Mouse (Mus musculus): ENCODE measurements around the gene Slc6a12. TPM values are rescaled to one million over a fixed set of nuclear protein-coding genes. Genes with fewer than 3 reads are reported as not detected.

Gene Slc6a12
- polyA plus RNA-seq, 1 experiment = 1.5 TPM

GRCm38 (mm10) chr6:121346428-121346827, 3.6 kb downstream of the Slc6a12 start:
- DNase-seq (ENCODE audit: low read depth) = no peak
- TF ChIP-seq CTCF (IDR thresholded peaks at IDR 0.05; ENCODE audit: borderline replicate concordance, extremely low read depth, insufficient read depth, insufficient read length) = no peak
- no peak for TF ChIP-seq POLR2A (IDR thresholded peaks at IDR 0.05; ENCODE audit: borderline replicate concordance, extremely low read depth, insufficient read depth, insufficient read length, poor library complexity, severe bottlenecking)

- TF ChIP-seq POLR2A (IDR thresholded peaks at IDR 0.05; ENCODE audit: borderline replicate concordance, extremely low read depth, insufficient read depth, insufficient read length, poor library complexity, severe bottlenecking) (no peak), CTCF (IDR thresholded peaks at IDR 0.05; ENCODE audit: borderline replicate concordance, extremely low read depth, insufficient read depth, insufficient read length) (no peak)
- DNase-seq (ENCODE audit: low read depth) = no peak
These were observed 9.4 kb downstream of the Slc6a12 start for GRCm38 (mm10) chr6:121352276-121352675.

GRCm38 (mm10) chr6:121356041-121356440, 13.2 kb downstream of the Slc6a12 start:
- no peak for TF ChIP-seq CTCF (IDR thresholded peaks at IDR 0.05; ENCODE audit: borderline replicate concordance, extremely low read depth, insufficient read depth, insufficient read length)
- TF ChIP-seq POLR2A (IDR thresholded peaks at IDR 0.05; ENCODE audit: borderline replicate concordance, extremely low read depth, insufficient read depth, insufficient read length, poor library complexity, severe bottlenecking) = no peak
- DNase-seq (ENCODE audit: low read depth) = no peak

GRCm38 (mm10) chr6:121357232-121357631, 14.4 kb downstream of the Slc6a12 start:
- TF ChIP-seq CTCF (IDR thresholded peaks at IDR 0.05; ENCODE audit: borderline replicate concordance, extremely low read depth, insufficient read depth, insufficient read length) (no peak), POLR2A (IDR thresholded peaks at IDR 0.05; ENCODE audit: borderline replicate concordance, extremely low read depth, insufficient read depth, insufficient read length, poor library complexity, severe bottlenecking) (no peak)
- no peak for DNase-seq (ENCODE audit: low read depth)

- TF ChIP-seq CTCF (IDR thresholded peaks at IDR 0.05; ENCODE audit: borderline replicate concordance, extremely low read depth, insufficient read depth, insufficient read length) (no peak), POLR2A (IDR thresholded peaks at IDR 0.05; ENCODE audit: borderline replicate concordance, extremely low read depth, insufficient read depth, insufficient read length, poor library complexity, severe bottlenecking) (no peak)
- DNase-seq (ENCODE audit: low read depth) = no peak
These were observed 20.2 kb downstream of the Slc6a12 start for GRCm38 (mm10) chr6:121363061-121363460.

GRCm38 (mm10) chr6:121363956-121364355, 21.1 kb downstream of the Slc6a12 start:
- TF ChIP-seq CTCF (IDR thresholded peaks at IDR 0.05; ENCODE audit: borderline replicate concordance, extremely low read depth, insufficient read depth, insufficient read length) (no peak), POLR2A (IDR thresholded peaks at IDR 0.05; ENCODE audit: borderline replicate concordance, extremely low read depth, insufficient read depth, insufficient read length, poor library complexity, severe bottlenecking) (no peak)
- peak; percentile 35 for DNase-seq (ENCODE audit: low read depth)

GRCm38 (mm10) chr6:121366537-121366936, 23.7 kb downstream of the Slc6a12 start:
- peak; percentile 29 for DNase-seq (ENCODE audit: low read depth)
- peak; percentile 55; the same call in 1 of the 2 replicates for TF ChIP-seq CTCF (IDR thresholded peaks at IDR 0.05; ENCODE audit: borderline replicate concordance, extremely low read depth, insufficient read depth, insufficient read length)

- no peak for TF ChIP-seq POLR2A (IDR thresholded peaks at IDR 0.05; ENCODE audit: borderline replicate concordance, extremely low read depth, insufficient read depth, insufficient read length, poor library complexity, severe bottlenecking)
- no peak for TF ChIP-seq CTCF (IDR thresholded peaks at IDR 0.05; ENCODE audit: borderline replicate concordance, extremely low read depth, insufficient read depth, insufficient read length)
- DNase-seq (ENCODE audit: low read depth) = no peak
These were observed 24.2 kb downstream of the Slc6a12 start for GRCm38 (mm10) chr6:121367099-121367498.

GRCm38 (mm10) chr6:121371197-121371980, 28.5 kb downstream of the Slc6a12 start:
- TF ChIP-seq POLR2A (IDR thresholded peaks at IDR 0.05; ENCODE audit: borderline replicate concordance, extremely low read depth, insufficient read depth, insufficient read length, poor library complexity, severe bottlenecking) (no peak), CTCF (IDR thresholded peaks at IDR 0.05; ENCODE audit: borderline replicate concordance, extremely low read depth, insufficient read depth, insufficient read length) (no peak)
- DNase-seq (ENCODE audit: low read depth) = no peak

GRCm38 (mm10) chr6:121376159-121376558, 33.3 kb downstream of the Slc6a12 start:
- no peak for TF ChIP-seq POLR2A (IDR thresholded peaks at IDR 0.05; ENCODE audit: borderline replicate concordance, extremely low read depth, insufficient read depth, insufficient read length, poor library complexity, severe bottlenecking)
- no peak for TF ChIP-seq CTCF (IDR thresholded peaks at IDR 0.05; ENCODE audit: borderline replicate concordance, extremely low read depth, insufficient read depth, insufficient read length)
- no peak for DNase-seq (ENCODE audit: low read depth)

- no peak for TF ChIP-seq CTCF (IDR thresholded peaks at IDR 0.05; ENCODE audit: borderline replicate concordance, extremely low read depth, insufficient read depth, insufficient read length)
- TF ChIP-seq POLR2A (IDR thresholded peaks at IDR 0.05; ENCODE audit: borderline replicate concordance, extremely low read depth, insufficient read depth, insufficient read length, poor library complexity, severe bottlenecking) = no peak
- DNase-seq (ENCODE audit: low read depth) = no peak
These were observed 35.4 kb downstream of the Slc6a12 start for GRCm38 (mm10) chr6:121378256-121378655.

GRCm38 (mm10) chr6:121380576-121380975, 37.7 kb downstream of the Slc6a12 start:
- TF ChIP-seq POLR2A (IDR thresholded peaks at IDR 0.05; ENCODE audit: borderline replicate concordance, extremely low read depth, insufficient read depth, insufficient read length, poor library complexity, severe bottlenecking) = no peak
- TF ChIP-seq CTCF (IDR thresholded peaks at IDR 0.05; ENCODE audit: borderline replicate concordance, extremely low read depth, insufficient read depth, insufficient read length) = no peak
- DNase-seq (ENCODE audit: low read depth) = no peak

Data from brain, embryonic 14.5 days (tissue).